Mouse (Mus musculus) testis, adult 10 weeks (tissue): ENCODE results near the gene Ifrd1. TPM values are rescaled to one million over a fixed set of nuclear protein-coding genes. Genes with fewer than 3 reads are reported as not detected.

ENCODE experiments used
- polyA plus RNA-seq: library from polyadenylated mRNA; stranded (reverse); fragments of 350-450 nt; fragmentation: Illumina TruSeq; extraction: RNeasy Lipid Tissue Mini Kit (QIAGEN cat#74804); gene quantifications from one replicate; pipeline ENCODE4 v1.2.3, GENCODE M21; 2014; ENCODE audit warnings: low read depth, low replicate concordance

Ifrd1 gene
- polyA plus RNA-seq = 90.8 TPM

DNA sequence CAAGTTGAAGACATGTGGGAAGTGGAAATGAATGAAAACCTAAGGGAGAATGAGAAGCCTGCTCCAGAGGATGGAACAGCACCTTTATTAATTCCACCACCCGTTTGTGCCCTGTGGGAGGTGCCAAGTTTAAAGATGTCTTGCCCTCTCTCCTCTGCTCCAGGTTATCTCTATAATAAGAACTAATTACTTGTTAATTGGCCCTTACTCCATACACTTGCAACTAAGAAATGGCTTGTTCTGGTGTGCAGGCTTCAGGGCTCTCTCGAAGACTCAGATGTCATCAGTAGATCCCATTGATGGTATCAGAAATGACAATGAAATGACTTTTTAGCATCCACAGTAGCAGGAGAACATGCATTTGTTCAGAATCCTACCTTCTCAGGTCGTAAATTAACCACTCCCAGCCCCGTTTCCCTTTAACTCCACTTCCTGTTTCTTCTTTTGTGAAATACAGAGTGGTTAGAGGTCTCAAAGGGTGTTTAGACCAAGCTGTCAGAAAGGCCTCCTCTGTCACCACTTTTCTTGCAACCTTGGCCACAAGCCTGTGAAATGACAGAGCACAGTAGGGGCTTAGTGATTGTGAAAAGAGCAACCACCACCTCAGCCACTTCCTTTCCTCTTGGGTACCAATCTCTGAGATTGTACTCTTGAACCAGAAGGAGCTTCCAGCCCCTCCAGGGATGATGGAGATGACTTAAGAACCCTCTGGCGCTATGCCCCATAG, at the start of gene Ifrd1:
TSS of gene Ifrd1 (minus strand) at position 51 of the 727 bp plus-strand sequence.

GRCm38 (mm10) chr12:40199302-40199701, 49.0 kb downstream of the Ifrd1 start, which contains the start of gene Lsmem1:
Gene Lsmem1 (minus strand): TSS chr12:40199490.

Other genes with a start within 250 kb of the Ifrd1 start
- gene Arl4a, start 210.5 kb downstream of the Ifrd1 start, polyA plus RNA-seq = 1,646 TPM
- gene Scin, start 114.3 kb downstream of the Ifrd1 start, polyA plus RNA-seq = 0.25 TPM
- gene Lsmem1, start 49.0 kb downstream of the Ifrd1 start, polyA plus RNA-seq = 0.32 TPM
- 17.2 TPM for gene Zfp277, start 197.4 kb upstream of the Ifrd1 start, polyA plus RNA-seq
- gene Dock4, start 197.4 kb upstream of the Ifrd1 start, polyA plus RNA-seq = 1.4 TPM